Mouse (Mus musculus): ENCODE measurements around the gene Fiz1. TPM values are rescaled to one million over a fixed set of nuclear protein-coding genes. Genes with fewer than 3 reads are reported as not detected.

Fiz1 gene
- total RNA-seq (2023; ENCODE audit: inconsistent age), result 54.1 to 62.6 TPM (median 56.9 TPM) in 4 replicates

DNA sequence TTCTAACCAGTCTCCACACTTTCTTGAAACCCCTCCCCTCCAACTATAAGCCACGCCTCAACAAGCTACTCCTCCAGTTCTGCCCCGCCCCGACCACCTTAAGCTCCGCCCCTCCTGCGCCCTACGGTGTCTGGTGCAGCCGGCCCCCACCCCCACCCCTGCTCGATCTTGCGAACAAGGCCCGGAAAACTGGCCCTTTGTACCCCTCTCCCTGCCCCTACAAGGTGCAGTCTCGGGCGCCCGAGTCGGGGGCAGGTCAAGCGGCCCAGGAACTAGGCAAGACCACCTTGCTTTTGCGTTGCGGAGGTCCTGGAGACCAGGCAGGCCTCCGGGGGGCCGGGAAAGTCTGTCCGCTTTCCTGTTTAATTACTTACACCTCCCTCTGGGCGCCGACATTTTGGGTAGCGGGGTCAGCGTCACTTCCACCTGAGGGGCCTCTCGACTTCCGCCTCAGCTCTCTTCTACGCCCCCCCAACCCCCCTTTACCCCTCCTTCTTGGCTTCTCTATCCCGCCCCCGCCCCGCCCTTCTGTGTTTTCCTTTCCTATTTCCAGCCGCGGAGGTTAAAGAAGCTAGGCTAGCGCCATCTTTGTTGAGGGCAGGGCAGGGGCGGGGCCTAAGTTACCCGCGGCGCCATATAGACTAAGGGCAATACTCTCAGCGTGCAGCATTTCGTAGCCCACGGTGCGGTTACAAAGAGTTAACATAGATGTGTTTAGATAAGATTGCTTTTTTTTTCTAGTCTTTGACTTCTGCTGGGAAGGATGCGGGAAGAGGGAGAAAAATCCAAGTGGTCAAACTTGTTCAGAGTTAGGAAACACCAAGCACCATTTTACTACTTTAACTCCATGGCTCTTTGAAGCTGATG is at the start of gene Fiz1, which contains the start of gene Zfp524:
Gene Fiz1 (minus strand): TSS at position 447 of the 867 bp plus-strand sequence.
Gene Zfp524 (plus strand): TSS at position 165 of the 867 bp plus-strand sequence.

DNA sequence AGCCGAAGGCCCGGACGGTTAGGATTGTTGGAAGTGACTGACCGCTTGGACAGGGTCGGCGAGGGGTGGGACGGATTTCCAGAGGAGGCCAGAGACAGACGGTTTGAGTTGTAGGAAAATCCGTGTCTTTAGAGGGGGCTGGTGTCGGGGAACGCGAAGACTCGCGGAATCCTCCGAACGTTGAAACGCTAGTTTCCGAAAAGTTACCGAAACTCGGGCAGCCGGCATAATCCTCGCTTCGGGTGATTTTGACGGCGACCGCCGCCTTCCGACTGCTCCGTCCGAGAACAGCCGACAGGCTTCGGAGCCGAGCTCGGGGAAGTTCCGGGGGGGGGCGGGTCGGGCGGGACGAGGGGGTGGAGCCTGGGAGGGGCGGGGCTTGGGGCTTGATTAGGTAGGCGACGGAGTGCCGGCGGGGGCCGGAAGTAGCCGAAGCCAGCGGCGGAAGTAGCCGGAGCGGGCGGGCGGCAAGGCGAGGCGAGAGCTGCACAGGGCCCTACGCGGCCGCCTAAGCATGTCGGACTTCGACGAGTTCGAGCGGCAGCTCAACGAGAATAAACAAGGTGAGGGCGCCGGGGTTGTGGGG is 47.4 kb upstream of the Fiz1 start, which contains the start of gene U2af2:
Gene U2af2 (plus strand): TSS at position 370 of the 586 bp plus-strand sequence.

DNA sequence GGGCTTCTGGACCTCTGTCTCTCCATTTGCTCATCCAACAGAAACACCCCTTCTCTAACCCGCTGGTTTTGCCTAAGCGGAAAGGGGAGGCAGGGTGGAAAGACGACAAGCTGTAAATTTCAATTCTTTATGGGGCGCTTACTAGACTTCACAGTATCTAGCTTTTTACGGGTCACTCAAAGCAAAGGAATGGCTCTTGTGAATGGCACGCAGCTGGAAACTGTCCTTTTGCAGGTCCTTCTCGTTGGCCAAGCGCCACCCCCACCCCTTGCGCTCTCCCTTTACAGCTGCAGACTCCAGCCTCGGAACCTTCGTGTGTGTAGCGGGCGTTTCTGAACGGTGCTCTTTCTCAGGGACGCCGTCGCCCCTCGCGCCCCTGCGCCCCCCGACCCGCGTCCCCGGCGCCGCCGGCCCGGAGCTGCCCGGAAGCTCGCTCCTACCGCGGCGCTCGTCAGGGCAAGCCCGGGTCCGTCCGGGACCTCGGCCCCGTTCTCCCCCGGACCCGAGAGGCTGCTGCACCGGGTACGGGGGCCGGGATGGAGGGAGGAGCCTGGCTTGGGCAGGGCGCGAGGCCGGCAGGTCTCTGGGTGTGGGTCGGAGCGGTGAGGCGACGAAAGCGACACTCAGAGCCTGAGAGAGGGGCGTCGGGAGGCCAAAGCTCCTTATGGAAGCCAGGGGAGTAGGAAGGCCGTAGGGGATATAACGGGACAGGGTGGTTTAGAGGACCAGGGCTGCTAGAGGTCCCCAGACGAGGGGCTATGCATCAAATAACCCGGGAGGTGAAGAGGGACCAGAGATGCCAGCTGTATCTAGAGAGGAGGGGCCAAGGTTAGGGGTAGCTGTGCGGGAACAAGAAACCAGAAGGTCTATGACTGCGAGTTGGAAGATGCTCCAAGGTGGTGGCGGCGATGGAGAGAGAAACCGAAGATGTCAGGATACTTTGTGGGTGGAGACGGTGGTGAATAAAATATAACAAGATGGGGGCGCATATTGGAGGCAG is 37.0 kb upstream of the Fiz1 start, which contains the start of gene Zfp580:
Gene Zfp580 (plus strand): TSS at position 346 of the 1,000 bp plus-strand sequence.

DNA sequence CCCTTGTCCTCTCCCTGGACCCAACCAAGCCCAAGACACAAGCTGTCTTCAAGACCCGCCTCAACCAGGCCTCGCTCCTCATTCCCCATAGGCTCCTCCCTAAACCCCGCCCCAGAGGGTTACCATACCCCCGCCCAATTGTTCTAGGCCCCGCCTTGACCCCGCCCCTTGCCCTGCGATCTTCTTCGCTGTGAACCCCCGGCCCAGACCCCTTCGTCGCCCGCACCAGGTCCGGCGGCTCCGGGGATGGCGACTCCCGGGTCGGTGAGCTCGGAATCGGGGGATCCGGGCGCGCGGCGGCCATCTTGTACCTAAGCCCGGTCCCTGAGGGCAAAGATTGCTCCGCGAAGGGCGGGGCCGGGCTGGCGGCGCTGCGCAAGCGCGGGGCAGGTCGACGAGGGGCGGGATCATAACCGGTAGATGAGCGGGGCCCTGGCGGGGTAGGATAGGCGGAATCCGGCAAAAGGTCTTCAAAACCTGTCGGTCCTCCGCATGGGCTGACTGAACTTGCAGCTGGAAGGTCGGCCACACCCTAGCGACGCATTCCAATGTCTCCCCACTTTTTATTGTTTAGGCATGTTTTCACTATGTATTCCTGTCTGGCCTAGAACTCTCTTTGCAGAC is 23.7 kb upstream of the Fiz1 start, which contains the start of gene Zfp784:
Gene Zfp784 (minus strand): TSS at position 338 of the 624 bp plus-strand sequence.

DNA sequence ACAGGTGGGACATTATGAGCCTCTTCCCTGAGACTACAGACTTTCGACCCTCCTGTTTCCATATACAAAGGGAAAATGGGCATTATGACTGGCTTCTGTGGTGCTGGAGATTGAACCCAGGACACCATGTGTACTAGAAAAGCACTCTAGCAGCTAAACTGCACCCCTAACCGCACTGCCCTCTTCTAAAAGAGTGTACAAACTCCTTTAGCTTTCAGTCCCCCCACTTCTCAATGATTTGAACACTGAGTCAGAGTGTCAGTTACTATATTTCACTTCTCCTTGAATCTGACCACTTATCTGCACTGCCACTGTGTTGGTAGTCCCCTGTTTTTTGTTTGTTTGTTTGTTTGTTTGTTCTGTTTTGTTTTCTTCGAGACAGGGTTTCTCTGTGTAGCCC is 19.3 kb upstream of the Fiz1 start, which contains the start of gene 4632433K11Rik:
Gene 4632433K11Rik (plus strand): TSS at position 301 of the 400 bp plus-strand sequence.

DNA sequence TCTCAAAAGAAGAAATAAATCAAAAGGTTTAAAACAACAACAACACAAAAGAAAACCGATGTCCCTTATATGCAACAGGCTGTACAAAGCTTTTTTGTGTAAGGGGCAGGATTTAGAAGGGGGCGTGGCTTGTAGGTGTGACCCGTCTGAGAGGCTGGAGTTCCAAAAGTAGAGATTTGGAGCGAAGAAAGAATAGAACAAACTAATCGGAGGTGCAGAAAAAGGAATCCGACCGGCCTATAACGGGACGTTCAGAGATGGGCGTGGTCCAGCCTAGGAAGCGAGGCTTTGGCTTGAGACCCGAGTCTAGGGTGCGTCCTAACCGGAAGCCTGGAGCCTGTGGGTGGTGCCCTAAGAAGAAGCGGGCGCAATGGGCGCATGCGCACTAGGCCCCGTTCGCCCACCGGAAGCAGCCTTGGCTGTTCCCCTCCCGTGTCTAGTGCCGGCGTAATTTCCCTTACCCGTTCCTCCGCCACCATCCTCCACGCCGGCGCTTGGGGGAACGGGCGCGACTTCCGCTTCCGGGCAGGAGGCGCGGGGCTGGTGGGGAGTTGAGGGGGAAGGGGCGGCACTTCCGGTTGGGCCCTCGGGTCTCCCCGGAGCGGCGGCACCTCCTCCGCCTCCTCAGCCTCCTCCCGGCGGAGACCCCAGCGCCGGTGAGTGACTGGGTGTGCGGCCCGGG is 5.6 kb upstream of the Fiz1 start, which contains the start of the genes Zfp865 and Ccdc106:
Gene Zfp865 (plus strand): TSS at position 377 of the 682 bp plus-strand sequence.
Gene Ccdc106 (plus strand): TSS at position 554 of the 682 bp plus-strand sequence.

DNA sequence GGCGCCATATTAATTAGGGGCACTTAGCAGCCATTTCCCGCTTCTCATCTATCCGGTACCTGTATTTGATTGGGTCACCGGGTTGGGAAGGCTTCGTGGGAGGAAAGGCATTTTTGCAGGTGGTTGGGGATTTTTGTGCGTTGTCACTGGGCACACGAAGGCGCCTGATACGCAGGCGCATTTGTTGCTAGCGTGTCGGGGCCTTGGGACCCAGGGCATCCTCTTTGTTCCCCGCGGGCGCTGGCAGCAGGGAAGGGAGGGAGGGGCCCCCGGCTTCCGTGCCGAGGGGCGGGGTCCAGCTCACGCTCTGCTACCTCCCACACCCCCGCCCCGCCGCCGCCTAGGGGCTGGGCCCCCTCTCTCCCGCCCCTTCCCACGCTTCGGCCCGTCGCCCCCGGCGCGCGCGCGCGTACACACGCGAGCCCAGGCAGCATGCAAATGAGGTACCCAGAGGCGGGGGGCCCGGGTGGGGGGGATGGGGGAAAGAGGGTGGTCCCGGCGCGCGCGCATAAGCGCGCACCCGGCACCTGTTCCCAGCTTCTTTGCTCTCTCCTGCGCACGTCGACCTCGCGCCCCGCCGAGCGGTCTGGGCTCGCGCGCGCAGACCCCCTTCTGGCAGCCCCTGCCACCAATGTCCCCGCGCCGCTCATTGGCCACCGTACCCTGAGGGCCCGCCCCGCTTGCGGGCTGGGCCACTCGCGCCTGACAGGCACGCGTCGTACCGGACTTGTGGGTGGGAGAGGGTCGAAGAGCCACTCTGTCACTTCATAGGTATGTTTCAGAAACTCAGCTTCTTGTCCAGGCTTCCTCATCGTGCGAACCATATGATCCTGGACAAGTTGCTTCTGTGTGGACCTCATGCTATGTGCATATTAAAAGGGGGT is 863 bp upstream of the Fiz1 start, which contains the start of gene Gm44973:
Gene Gm44973 (plus strand): TSS at position 379 of the 884 bp plus-strand sequence.

DNA sequence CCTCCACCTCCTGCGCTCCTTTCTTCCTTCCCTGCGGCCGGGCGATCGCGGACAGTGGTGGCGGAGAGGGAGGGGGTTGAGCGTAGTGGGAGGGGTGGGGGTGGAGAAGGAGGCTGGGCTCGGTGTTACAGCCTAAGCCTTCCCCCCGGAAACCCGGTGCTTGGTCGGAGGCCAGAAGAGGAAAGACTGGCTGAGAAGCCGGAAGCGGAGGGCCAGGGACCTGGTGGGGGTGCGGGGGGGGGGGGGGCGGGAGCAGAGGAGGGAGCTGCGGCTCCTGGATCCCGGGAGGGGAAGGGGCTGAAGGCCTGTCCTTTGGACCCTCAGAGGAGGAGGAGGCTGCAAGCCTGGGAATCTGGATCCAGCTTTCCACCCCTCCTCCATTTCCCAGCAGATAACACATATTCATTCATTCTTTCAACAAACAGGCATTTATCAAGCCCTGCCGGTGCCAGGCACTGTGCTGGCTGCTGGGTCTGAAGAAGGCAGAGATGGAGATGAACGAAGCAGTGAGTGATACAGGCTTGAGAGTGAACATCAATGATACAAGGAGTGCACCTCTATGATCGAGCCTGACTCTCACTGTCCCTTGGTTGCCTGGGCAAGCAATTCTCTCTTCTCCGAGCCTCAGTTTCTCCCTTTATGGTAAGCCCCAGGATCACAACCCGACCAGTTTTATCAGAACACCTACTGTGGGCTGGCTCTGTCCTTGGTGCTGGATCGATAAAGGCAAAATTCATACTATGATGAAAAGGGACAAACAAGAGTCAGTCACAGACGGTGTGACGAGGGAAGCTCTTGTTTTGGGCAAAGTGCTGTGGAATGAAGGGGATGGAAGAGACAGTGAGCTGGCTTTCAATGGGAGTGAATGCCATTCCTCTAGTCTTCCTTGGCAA is 18.2 kb downstream of the Fiz1 start, which contains the start of gene Zfp579:
Gene Zfp579 (minus strand): TSS at position 156 of the 893 bp plus-strand sequence.

DNA sequence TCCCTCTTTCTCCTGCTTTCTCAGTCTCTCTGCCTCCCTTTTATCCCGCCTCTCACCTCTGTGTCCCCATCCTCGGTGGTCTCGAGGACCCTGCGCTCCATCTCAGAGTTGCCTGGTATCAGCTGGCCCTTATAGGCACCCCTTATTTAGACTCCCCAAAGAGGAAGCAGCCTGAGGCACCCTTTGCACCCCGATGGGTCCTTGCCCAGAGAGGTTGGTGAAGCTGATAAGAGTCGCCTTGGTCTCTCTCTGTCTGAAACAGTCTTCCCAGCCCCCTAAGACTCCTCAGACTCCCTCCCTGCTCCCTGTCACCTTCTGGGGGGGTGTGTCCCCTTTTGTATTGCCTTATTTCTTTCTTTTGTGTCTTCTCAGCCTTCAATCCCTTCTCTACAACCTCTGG is 43.4 kb downstream of the Fiz1 start, which contains the start of gene Sbk3:
Gene Sbk3 (minus strand): TSS at position 101 of the 400 bp plus-strand sequence.

DNA sequence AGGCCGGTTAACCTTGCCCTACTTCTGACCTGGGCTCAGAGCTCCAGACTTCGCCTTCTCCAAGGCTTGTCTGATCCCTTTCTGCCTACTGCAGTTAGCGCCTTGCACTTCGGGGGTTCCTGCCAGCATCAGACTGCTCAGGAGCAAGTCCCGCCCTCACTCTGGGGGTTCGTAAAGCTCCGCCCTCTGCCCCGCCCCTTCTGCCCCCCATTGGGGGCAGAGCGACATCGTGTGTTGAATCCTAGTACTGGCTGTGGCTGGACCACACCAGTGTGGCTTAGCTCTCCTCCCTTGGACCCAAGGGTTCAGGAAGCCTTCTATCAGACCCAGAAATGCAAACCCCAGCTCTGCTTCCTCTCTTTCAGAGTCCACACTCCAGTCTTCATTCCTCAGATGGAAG is 50.2 kb downstream of the Fiz1 start, which contains the start of gene Sbk2:
Gene Sbk2 (minus strand): TSS at position 135 of the 400 bp plus-strand sequence.

Other genes with a start within 250 kb of the Fiz1 start
- not detected in 4 replicates for gene Fam71e2, start 243.4 kb downstream of the Fiz1 start, total RNA-seq (2023; ENCODE audit: inconsistent age)
- not detected in 4 replicates for gene Il11, start 231.8 kb downstream of the Fiz1 start, total RNA-seq (2023; ENCODE audit: inconsistent age)
- not detected in 4 replicates for gene Tmem190, start 231.8 kb downstream of the Fiz1 start, total RNA-seq (2023; ENCODE audit: inconsistent age)
- gene Tmem238, start 225.0 kb downstream of the Fiz1 start, total RNA-seq (2023; ENCODE audit: inconsistent age), result 2.0 to 2.9 TPM (median 2.4 TPM) in 4 replicates
- gene Rpl28, start 221.8 kb downstream of the Fiz1 start, total RNA-seq (2023; ENCODE audit: inconsistent age), result 1,659 to 1,852 TPM (median 1,727 TPM) in 4 replicates
- gene Ube2s, start 202.1 kb downstream of the Fiz1 start, total RNA-seq (2023; ENCODE audit: inconsistent age), result 137 to 170 TPM (median 148 TPM) in 4 replicates
- 0.39 to 1.9 TPM (median 0.72 TPM) in 4 replicates for gene Shisa7, start 170.0 kb downstream of the Fiz1 start, total RNA-seq (2023; ENCODE audit: inconsistent age)
- gene Isoc2b, start 144.4 kb downstream of the Fiz1 start, total RNA-seq (2023; ENCODE audit: inconsistent age), result 6.1 to 12.0 TPM (median 7.0 TPM) in 4 replicates
- 10.5 to 13.7 TPM (median 12.2 TPM) in 4 replicates for gene Isoc2a, start 137.5 kb downstream of the Fiz1 start, total RNA-seq (2023; ENCODE audit: inconsistent age)
- gene Gm36210, start 108.2 kb downstream of the Fiz1 start, total RNA-seq (2023; ENCODE audit: inconsistent age), result not detected in 4 replicates
- gene Zfp628, start 99.5 kb downstream of the Fiz1 start, total RNA-seq (2023; ENCODE audit: inconsistent age), result 36.5 to 39.0 TPM (median 38.7 TPM) in 4 replicates
- 8.3 to 9.7 TPM (median 9.1 TPM) in 4 replicates for gene Nat14, start 92.7 kb downstream of the Fiz1 start, total RNA-seq (2023; ENCODE audit: inconsistent age)
- gene Ssc5d, start 88.9 kb downstream of the Fiz1 start, total RNA-seq (2023; ENCODE audit: inconsistent age), result 0.19 to 0.39 TPM (median 0.34 TPM) in 4 replicates
- gene Sbk2, start 50.3 kb downstream of the Fiz1 start, total RNA-seq (2023; ENCODE audit: inconsistent age), result 0.35 to 1.0 TPM in 2 of 4 replicates, not detected in the others
- 0.29 TPM in 1 of 4 replicates, not detected in the others for gene Sbk3, start 43.5 kb downstream of the Fiz1 start, total RNA-seq (2023; ENCODE audit: inconsistent age)
- 11.6 to 24.7 TPM (median 17.1 TPM) in 4 replicates for gene Zfp579, start 18.5 kb downstream of the Fiz1 start, total RNA-seq (2023; ENCODE audit: inconsistent age)
- 8.6 to 10.0 TPM (median 9.5 TPM) in 4 replicates for gene Zfp524, start 282 bp downstream of the Fiz1 start, total RNA-seq (2023; ENCODE audit: inconsistent age)
- gene Gm44973, start 799 bp upstream of the Fiz1 start, total RNA-seq (2023; ENCODE audit: inconsistent age), result not detected in 4 replicates
- gene Zfp865, start 5.7 kb upstream of the Fiz1 start, total RNA-seq (2023; ENCODE audit: inconsistent age), result 42.2 to 48.1 TPM (median 47.2 TPM) in 4 replicates
- gene Ccdc106, start 5.9 kb upstream of the Fiz1 start, total RNA-seq (2023; ENCODE audit: inconsistent age), result not detected in 4 replicates
- not detected in 4 replicates for gene 4632433K11Rik, start 19.4 kb upstream of the Fiz1 start, total RNA-seq (2023; ENCODE audit: inconsistent age)
- 6.6 to 10.3 TPM (median 8.7 TPM) in 4 replicates for gene Zfp784, start 23.7 kb upstream of the Fiz1 start, total RNA-seq (2023; ENCODE audit: inconsistent age)
- gene Zfp580, start 36.8 kb upstream of the Fiz1 start, total RNA-seq (2023; ENCODE audit: inconsistent age), result 1.9 to 4.5 TPM (median 3.5 TPM) in 4 replicates
- gene U2af2, start 47.4 kb upstream of the Fiz1 start, total RNA-seq (2023; ENCODE audit: inconsistent age), result 502 to 531 TPM (median 512 TPM) in 4 replicates
- 203 to 221 TPM (median 219 TPM) in 4 replicates for gene Epn1, start 65.5 kb upstream of the Fiz1 start, total RNA-seq (2023; ENCODE audit: inconsistent age)
- not detected in 4 replicates for gene Rfpl4, start 102.3 kb upstream of the Fiz1 start, total RNA-seq (2023; ENCODE audit: inconsistent age)
- gene Rasl2-9, start 111.3 kb upstream of the Fiz1 start, total RNA-seq (2023; ENCODE audit: inconsistent age), result 0.51 to 1.2 TPM (median 1.0 TPM) in 3 of 4 replicates, not detected in the other
- gene Vmn1r55, start 135.0 kb upstream of the Fiz1 start, total RNA-seq (2023; ENCODE audit: inconsistent age), result not detected in 4 replicates
- not detected in 4 replicates for gene Vmn1r56, start 182.1 kb upstream of the Fiz1 start, total RNA-seq (2023; ENCODE audit: inconsistent age)
- gene Vmn1r57, start 203.8 kb upstream of the Fiz1 start, total RNA-seq (2023; ENCODE audit: inconsistent age), result not detected in 4 replicates

Measured in B cell, adult (primary cell).